Mouse (Mus musculus): Measurements from ENCODE around the gene Ctu2.

DNA sequence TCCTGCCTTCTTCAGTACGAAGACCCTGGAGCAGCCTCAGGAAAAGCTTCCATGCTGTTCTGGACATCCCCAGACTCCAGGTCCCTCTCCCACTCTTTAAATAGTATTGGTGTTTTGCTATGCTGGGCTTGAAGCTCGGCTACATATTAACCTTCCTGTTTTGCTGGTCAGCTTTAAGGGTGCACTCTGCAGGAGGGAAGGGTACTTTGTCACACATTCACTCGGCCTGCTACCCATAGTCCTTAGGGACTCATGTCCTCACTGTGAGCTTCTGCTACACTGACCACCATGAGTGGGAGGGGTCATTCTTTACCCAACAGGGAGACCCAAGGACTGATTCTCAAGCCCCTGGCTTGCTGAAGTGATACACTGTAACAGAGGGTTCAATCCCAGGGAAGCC, 45.3 kb upstream of the Ctu2 start:
- TF ChIP-seq CTCF (conservative IDR thresholded peaks at IDR 0.05; ENCODE audit: low read length) (no peak), POU5F1 (IDR thresholded peaks at IDR 0.05; ENCODE audit: borderline replicate concordance, low read length) (no peak), NANOG (IDR thresholded peaks at IDR 0.05; ENCODE audit: borderline replicate concordance, low read length) (no peak)
